Mouse (Mus musculus): ENCODE measurements around the gene Fam126b. TPM values are rescaled to one million over a fixed set of nuclear protein-coding genes. Genes with fewer than 3 reads are reported as not detected.

The Fam126b gene
- polyA plus RNA-seq, 1 experiment from 2014 or later: 6.4 TPM

GRCm38 (mm10) chr1:58602681-58603080 lies 16.6 kb upstream of the Fam126b start:
- no peaks in the 10 kb centered on the region for H3K36me3 ChIP-seq (ENCODE audit: control insufficient read depth, insufficient read depth, low read length)
- H3K4me1 ChIP-seq (ENCODE audit: control insufficient read depth in 2 of 2, insufficient read depth in 2 of 2, low read length in 2 of 2): no peaks in the 10 kb centered on the region
- H3K4me2 ChIP-seq (ENCODE audit: low read length): no peak overlapping the region
- H3K27ac ChIP-seq (replicated peaks in 1 of 2; ENCODE audit: control insufficient read depth in 1 of 2, insufficient read depth in 1 of 2, low read depth in 2 of 2, low read length in 2 of 2): no peak overlapping the region
- ATAC-seq (ENCODE audit: insufficient number of reproducible peaks, insufficient read depth, low FRiP score, low read depth): no peak
- H3K9me3 ChIP-seq (ENCODE audit: control insufficient read depth, low read length): no peaks in the 10 kb centered on the region
- H3K27me3 ChIP-seq (ENCODE audit: control insufficient read depth, insufficient read depth, low read length): no peaks in the 10 kb centered on the region
- 45% methylated on average over 4 of the region's 4 CpGs for WGBS
- H3K4me3 ChIP-seq (ENCODE audit: control insufficient read depth in 1 of 2, insufficient read depth in 1 of 2, low read depth in 1 of 2, low read length in 2 of 2): no peak overlapping the region
- no peak overlapping the region for H3K9ac ChIP-seq (ENCODE audit: low read length)

GRCm38 (mm10) chr1:58587491-58587890 lies 1.4 kb upstream of the Fam126b start:
- H3K4me2 ChIP-seq (ENCODE audit: low read length): peak overlapping the region; percentile 85
- WGBS: 79% methylated on average over 1 of the region's 1 CpGs
- no peak overlapping the region for H3K9ac ChIP-seq (ENCODE audit: low read length)
- no peak overlapping the region for H3K27ac ChIP-seq (replicated peaks in 1 of 2; ENCODE audit: control insufficient read depth in 1 of 2, insufficient read depth in 1 of 2, low read depth in 2 of 2, low read length in 2 of 2)
- no peaks in the 10 kb centered on the region for H3K27me3 ChIP-seq (ENCODE audit: control insufficient read depth, insufficient read depth, low read length)
- no peaks in the 10 kb centered on the region for H3K9me3 ChIP-seq (ENCODE audit: control insufficient read depth, low read length)
- peaks cover 0 to 14% of the 10 kb centered on the region in 2 experiments; a peak in 2 of 4 replicates for H3K4me1 ChIP-seq (ENCODE audit: control insufficient read depth in 2 of 2, insufficient read depth in 2 of 2, low read length in 2 of 2)
- ATAC-seq (ENCODE audit: insufficient number of reproducible peaks, insufficient read depth, low FRiP score, low read depth): no peak
- peaks cover 6% of the 10 kb centered on the region for H3K36me3 ChIP-seq (ENCODE audit: control insufficient read depth, insufficient read depth, low read length)
- H3K4me3 ChIP-seq (ENCODE audit: control insufficient read depth in 1 of 2, insufficient read depth in 1 of 2, low read depth in 1 of 2, low read length in 2 of 2): peak overlapping the region in 1 of 2 experiments; percentile 71; a peak in 2 of 4 replicates

- no peaks in the 10 kb centered on the region for H3K9me3 ChIP-seq (ENCODE audit: control insufficient read depth, low read length)
- peak overlapping the region; percentile 71 to 97 for H3K4me3 ChIP-seq (ENCODE audit: control insufficient read depth in 1 of 2, insufficient read depth in 1 of 2, low read depth in 1 of 2, low read length in 2 of 2)
- peak overlapping the region; percentile 92 for H3K4me2 ChIP-seq (ENCODE audit: low read length)
- peak; percentile 41; the same call in 1 of the 2 replicates for ATAC-seq (ENCODE audit: insufficient number of reproducible peaks, insufficient read depth, low FRiP score, low read depth)
- H3K9ac ChIP-seq (ENCODE audit: low read length): peak overlapping the region; percentile 92
- 3% methylated on average over 33 of the region's 36 CpGs for WGBS
- H3K36me3 ChIP-seq (ENCODE audit: control insufficient read depth, insufficient read depth, low read length): no peaks in the 10 kb centered on the region
- H3K4me1 ChIP-seq (ENCODE audit: control insufficient read depth in 2 of 2, insufficient read depth in 2 of 2, low read length in 2 of 2): peaks cover 0 to 14% of the 10 kb centered on the region in 2 experiments; a peak in 2 of 4 replicates
- H3K27me3 ChIP-seq (ENCODE audit: control insufficient read depth, insufficient read depth, low read length): no peaks in the 10 kb centered on the region
- H3K27ac ChIP-seq (replicated peaks in 1 of 2; ENCODE audit: control insufficient read depth in 1 of 2, insufficient read depth in 1 of 2, low read depth in 2 of 2, low read length in 2 of 2): peak overlapping the region; percentile 16 to 21; a peak in 1 of 4 replicates
These were observed 551 bp downstream of the Fam126b start for GRCm38 (mm10) chr1:58585373-58586170.

- H3K4me1 ChIP-seq (ENCODE audit: control insufficient read depth in 2 of 2, insufficient read depth in 2 of 2, low read length in 2 of 2): peaks cover 0 to 14% of the 10 kb centered on the region in 2 experiments; a peak in 2 of 4 replicates
- no peak overlapping the region for H3K4me2 ChIP-seq (ENCODE audit: low read length)
- H3K27ac ChIP-seq (replicated peaks in 1 of 2; ENCODE audit: control insufficient read depth in 1 of 2, insufficient read depth in 1 of 2, low read depth in 2 of 2, low read length in 2 of 2): no peak overlapping the region
- H3K9me3 ChIP-seq (ENCODE audit: control insufficient read depth, low read length): no peaks in the 10 kb centered on the region
- no peak overlapping the region for H3K9ac ChIP-seq (ENCODE audit: low read length)
- no peak overlapping the region for H3K4me3 ChIP-seq (ENCODE audit: control insufficient read depth in 1 of 2, insufficient read depth in 1 of 2, low read depth in 1 of 2, low read length in 2 of 2)
- no peaks in the 10 kb centered on the region for H3K27me3 ChIP-seq (ENCODE audit: control insufficient read depth, insufficient read depth, low read length)
- WGBS: 60% methylated on average over 1 of the region's 1 CpGs
- no peak for ATAC-seq (ENCODE audit: insufficient number of reproducible peaks, insufficient read depth, low FRiP score, low read depth)
- H3K36me3 ChIP-seq (ENCODE audit: control insufficient read depth, insufficient read depth, low read length): no peaks in the 10 kb centered on the region
These were observed 1.9 kb downstream of the Fam126b start for GRCm38 (mm10) chr1:58584271-58584670.

GRCm38 (mm10) chr1:58582611-58583010 lies 3.5 kb downstream of the Fam126b start:
- Histone ChIP-seq H3K4me2 (ENCODE audit: low read length) (no peak overlapping the region), H3K27ac (replicated peaks in 1 of 2; ENCODE audit: control insufficient read depth in 1 of 2, insufficient read depth in 1 of 2, low read depth in 2 of 2, low read length in 2 of 2) (no peak overlapping the region), H3K27me3 (ENCODE audit: control insufficient read depth, insufficient read depth, low read length) (no peaks in the 10 kb centered on the region), H3K9ac (ENCODE audit: low read length) (no peak overlapping the region), H3K4me3 (ENCODE audit: control insufficient read depth in 1 of 2, insufficient read depth in 1 of 2, low read depth in 1 of 2, low read length in 2 of 2) (no peak overlapping the region), H3K4me1 (ENCODE audit: control insufficient read depth in 2 of 2, insufficient read depth in 2 of 2, low read length in 2 of 2) (peaks cover 0 to 14% of the 10 kb centered on the region in 2 experiments; a peak in 2 of 4 replicates), H3K9me3 (ENCODE audit: control insufficient read depth, low read length) (no peaks in the 10 kb centered on the region), H3K36me3 (ENCODE audit: control insufficient read depth, insufficient read depth, low read length) (no peaks in the 10 kb centered on the region)
- 51% methylated on average over 1 of the region's 1 CpGs for WGBS
- ATAC-seq (ENCODE audit: insufficient number of reproducible peaks, insufficient read depth, low FRiP score, low read depth): no peak

- Histone ChIP-seq H3K27me3 (ENCODE audit: control insufficient read depth, insufficient read depth, low read length) (no peaks in the 10 kb centered on the region), H3K4me1 (ENCODE audit: control insufficient read depth in 2 of 2, insufficient read depth in 2 of 2, low read length in 2 of 2) (no peaks in the 10 kb centered on the region), H3K9me3 (ENCODE audit: control insufficient read depth, low read length) (0 out of 2 replicates have a peak, but pooled peaks cover 2% of the 10 kb centered on the region), H3K4me2 (ENCODE audit: low read length) (no peak overlapping the region), H3K36me3 (ENCODE audit: control insufficient read depth, insufficient read depth, low read length) (no peaks in the 10 kb centered on the region), H3K4me3 (ENCODE audit: control insufficient read depth in 1 of 2, insufficient read depth in 1 of 2, low read depth in 1 of 2, low read length in 2 of 2) (no peak overlapping the region), H3K27ac (replicated peaks in 1 of 2; ENCODE audit: control insufficient read depth in 1 of 2, insufficient read depth in 1 of 2, low read depth in 2 of 2, low read length in 2 of 2) (no peak overlapping the region), H3K9ac (ENCODE audit: low read length) (no peak overlapping the region)
- 82% methylated on average over 2 of the region's 2 CpGs for WGBS
- ATAC-seq (ENCODE audit: insufficient number of reproducible peaks, insufficient read depth, low FRiP score, low read depth): no peak
These were observed 6.9 kb downstream of the Fam126b start for GRCm38 (mm10) chr1:58579179-58579578.

- Histone ChIP-seq H3K4me2 (ENCODE audit: low read length) (no peak overlapping the region), H3K36me3 (ENCODE audit: control insufficient read depth, insufficient read depth, low read length) (no peaks in the 10 kb centered on the region), H3K27ac (replicated peaks in 1 of 2; ENCODE audit: control insufficient read depth in 1 of 2, insufficient read depth in 1 of 2, low read depth in 2 of 2, low read length in 2 of 2) (no peak overlapping the region), H3K4me1 (ENCODE audit: control insufficient read depth in 2 of 2, insufficient read depth in 2 of 2, low read length in 2 of 2) (no peaks in the 10 kb centered on the region), H3K9me3 (ENCODE audit: control insufficient read depth, low read length) (no peaks in the 10 kb centered on the region), H3K27me3 (ENCODE audit: control insufficient read depth, insufficient read depth, low read length) (no peaks in the 10 kb centered on the region), H3K9ac (ENCODE audit: low read length) (no peak overlapping the region), H3K4me3 (ENCODE audit: control insufficient read depth in 1 of 2, insufficient read depth in 1 of 2, low read depth in 1 of 2, low read length in 2 of 2) (no peak overlapping the region)
- 37% methylated on average over 4 of the region's 4 CpGs for WGBS
- no peak for ATAC-seq (ENCODE audit: insufficient number of reproducible peaks, insufficient read depth, low FRiP score, low read depth)
These were observed 15.7 kb downstream of the Fam126b start for GRCm38 (mm10) chr1:58570437-58570836.

Data from heart, embryonic 14.5 days (tissue).